Mouse (Mus musculus): ENCODE data around the gene Slc25a35.

DNA sequence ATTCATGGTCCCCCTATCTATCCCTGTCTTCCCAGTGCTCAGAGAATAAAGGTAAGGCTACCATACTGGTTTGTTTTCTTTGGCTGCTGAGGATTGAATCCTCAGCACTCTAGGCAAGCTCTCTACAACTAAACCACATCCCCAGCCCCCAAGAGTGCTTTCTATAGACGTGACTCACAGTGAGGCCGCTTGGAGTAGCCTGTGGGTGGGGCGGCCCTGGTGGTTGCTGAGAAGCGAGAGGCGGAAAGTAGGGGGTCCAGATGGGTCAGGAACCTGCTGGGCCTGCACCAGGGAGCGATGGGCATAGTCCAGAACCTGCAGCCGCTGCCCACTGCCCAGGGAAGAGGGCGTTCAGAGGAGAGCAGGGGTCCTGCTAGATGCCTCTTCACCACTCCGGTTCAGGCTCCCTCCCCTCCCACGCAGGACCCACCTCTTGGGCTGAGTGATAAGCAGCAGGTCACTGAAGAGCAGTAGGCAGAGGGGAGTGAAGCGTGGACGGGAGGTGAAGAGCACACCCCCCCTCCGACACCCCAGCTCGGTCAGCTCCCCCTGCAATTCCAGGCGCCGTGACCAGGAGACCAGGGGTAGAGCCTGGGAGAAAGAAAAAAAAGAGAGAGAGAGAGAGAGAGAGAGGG, 21.0 kb upstream of the Slc25a35 start:
- no peak for TF ChIP-seq CTCF (conservative IDR thresholded peaks at IDR 0.05; ENCODE audit: low read length)
- no peak for TF ChIP-seq NANOG (IDR thresholded peaks at IDR 0.05; ENCODE audit: borderline replicate concordance, low read length)

All from E14TG2a.4 (cell line).